Mouse (Mus musculus): ENCODE data around the gene Cenpt. TPM values are rescaled to one million over a fixed set of nuclear protein-coding genes. Genes with fewer than 3 reads are reported as not detected.

Gene Cenpt
- polyA plus RNA-seq, 1 experiment from 2014 or later = 8.2 TPM

GRCm38 (mm10) chr8:105805964-105806363, 47.1 kb downstream of the Cenpt start:
- Histone ChIP-seq H3K36me3 (ENCODE audit: inconsistent target) (peaks cover 10% of the 10 kb centered on the region), H3K27ac (no peak overlapping the region)
- WGBS (ENCODE audit: missing documents) = no CpG with 5 or more reads among the region's 1 CpGs

GRCm38 (mm10) chr8:105805346-105805745, 47.7 kb downstream of the Cenpt start:
- H3K36me3 ChIP-seq (ENCODE audit: inconsistent target) = peaks cover 10% of the 10 kb centered on the region
- H3K79me2 ChIP-seq (ENCODE audit: inconsistent target) = peaks cover 99% of the 10 kb centered on the region
- H3K27ac ChIP-seq = no peak overlapping the region
- WGBS (ENCODE audit: missing documents) = 90% methylated on average over 3 of the region's 3 CpGs
- no peak overlapping the region for H3K4me3 ChIP-seq (ENCODE audit: inconsistent target)

More at GRCm38 (mm10) chr8:105805964-105806363, 47.1 kb downstream of the Cenpt start:
- no peak overlapping the region for H3K4me3 ChIP-seq (ENCODE audit: inconsistent target)
- peaks cover 99% of the 10 kb centered on the region for H3K79me2 ChIP-seq (ENCODE audit: inconsistent target)

DNA sequence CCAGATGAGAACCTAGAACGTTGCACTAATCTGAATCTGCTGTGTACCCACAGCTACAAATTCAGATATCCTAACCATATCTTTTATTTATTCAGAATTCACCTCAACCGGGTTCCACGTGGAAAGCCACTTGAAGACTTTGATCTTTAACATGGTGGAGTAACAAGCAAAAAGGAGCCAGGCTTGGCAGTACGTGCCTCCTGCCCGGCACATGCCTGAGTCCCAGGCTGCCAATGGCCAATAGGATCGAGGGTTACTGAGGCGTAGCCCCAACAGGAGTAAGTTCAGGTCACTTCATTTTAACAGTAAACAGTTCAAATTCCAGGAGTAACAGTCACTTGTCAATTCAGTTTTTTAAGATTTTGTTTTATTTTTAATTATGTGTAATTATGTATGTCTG, 48.3 kb downstream of the Cenpt start:
- H3K27ac ChIP-seq = no peak overlapping the region

DNA sequence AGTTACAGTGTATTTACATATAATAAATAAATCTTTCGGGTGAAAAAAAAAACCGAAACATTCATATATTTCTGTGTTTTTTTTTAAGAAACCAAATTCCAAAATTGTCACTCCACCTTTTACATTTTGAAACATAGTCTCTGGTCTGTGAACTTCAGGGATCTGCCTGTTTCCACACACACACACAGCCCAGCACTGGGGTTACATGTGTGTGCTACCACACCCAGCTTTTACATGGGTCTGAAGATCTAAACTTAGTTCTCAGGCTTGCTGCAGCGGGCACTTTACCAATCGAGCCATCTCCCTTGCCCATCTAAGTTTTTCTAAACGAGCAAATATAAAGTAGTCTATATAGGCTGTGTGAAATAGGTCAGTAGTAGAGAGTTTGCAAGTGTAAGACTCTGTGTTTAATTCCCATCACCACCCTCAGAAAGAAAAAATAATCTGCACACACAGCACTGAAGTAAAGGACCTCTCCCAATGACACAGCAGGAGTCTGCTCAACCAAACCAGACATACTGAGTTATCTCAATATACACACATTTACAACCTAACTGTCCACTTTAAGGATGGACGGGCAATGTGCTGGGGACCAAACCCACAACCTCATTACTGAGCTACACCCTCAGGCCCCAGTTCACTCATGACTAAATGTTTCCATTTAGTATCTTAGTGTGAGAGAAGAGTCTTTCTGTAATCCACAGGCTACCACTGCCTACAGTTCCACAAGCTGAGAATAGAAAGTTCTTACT, 51.7 kb downstream of the Cenpt start:
- peaks cover 99% of the 10 kb centered on the region for H3K79me2 ChIP-seq (ENCODE audit: inconsistent target)
- no peak overlapping the region for H3K27ac ChIP-seq
- H3K4me3 ChIP-seq (ENCODE audit: inconsistent target) = no peak overlapping the region
- 90% methylated on average over 6 of the region's 6 CpGs for WGBS (ENCODE audit: missing documents)
- H3K36me3 ChIP-seq (ENCODE audit: inconsistent target) = peaks cover 21% of the 10 kb centered on the region

More for the DNA sequence above, 48.3 kb downstream of the Cenpt start:
- no peak overlapping the region for H3K4me3 ChIP-seq (ENCODE audit: inconsistent target)
- H3K36me3 ChIP-seq (ENCODE audit: inconsistent target) = peaks cover 10% of the 10 kb centered on the region
- H3K79me2 ChIP-seq (ENCODE audit: inconsistent target) = peaks cover 99% of the 10 kb centered on the region
- 93% methylated on average over 7 of the region's 7 CpGs for WGBS (ENCODE audit: missing documents)

DNA sequence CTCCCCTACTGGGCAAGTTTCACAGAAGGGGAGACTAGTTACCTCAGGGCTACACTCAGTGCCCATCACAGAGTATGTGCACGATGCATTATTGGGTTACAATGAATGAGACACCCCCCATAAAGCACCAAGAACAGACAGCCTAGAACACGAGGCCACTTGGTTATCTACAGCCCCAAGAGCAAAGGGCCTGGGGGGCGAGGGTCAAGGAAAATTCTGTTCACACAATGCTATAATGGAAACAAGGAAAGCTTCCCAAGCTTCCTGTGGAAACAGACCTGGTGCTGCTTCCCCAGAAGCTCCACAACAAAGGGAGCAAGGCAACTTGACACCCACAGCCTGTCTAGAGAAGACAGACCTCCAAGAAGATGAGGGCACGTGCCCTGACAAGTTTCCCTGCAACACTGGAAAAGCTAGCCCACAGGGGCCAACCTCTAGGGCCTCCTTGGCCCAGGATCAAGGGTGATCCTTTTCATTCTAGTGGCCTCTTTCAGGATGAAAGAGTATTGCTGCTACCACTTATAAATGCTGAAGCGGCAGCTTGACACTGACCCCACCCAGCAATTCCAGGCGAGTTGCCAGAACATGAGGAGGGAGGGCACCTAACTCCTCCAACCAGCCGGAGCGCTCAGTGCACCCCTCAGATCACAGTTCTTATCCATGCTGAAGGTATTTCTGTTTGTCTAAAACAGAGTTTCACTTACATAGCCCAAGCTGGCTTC, 53.8 kb downstream of the Cenpt start:
- Histone ChIP-seq H3K79me2 (ENCODE audit: inconsistent target) (peaks cover 100% of the 10 kb centered on the region), H3K4me3 (ENCODE audit: inconsistent target) (no peak overlapping the region), H3K36me3 (ENCODE audit: inconsistent target) (peaks cover 15% of the 10 kb centered on the region; the same call in 1 of the 2 replicates), H3K27ac (no peak overlapping the region)
- WGBS (ENCODE audit: missing documents) = 87% methylated on average over 8 of the region's 8 CpGs

- H3K27ac ChIP-seq = no peak overlapping the region
- peaks cover 11% of the 10 kb centered on the region; the same call in 1 of the 2 replicates for H3K36me3 ChIP-seq (ENCODE audit: inconsistent target)
- peaks cover 100% of the 10 kb centered on the region for H3K79me2 ChIP-seq (ENCODE audit: inconsistent target)
- WGBS (ENCODE audit: missing documents) = 93% methylated on average over 5 of the region's 5 CpGs
- H3K4me3 ChIP-seq (ENCODE audit: inconsistent target) = no peak overlapping the region
Observed at GRCm38 (mm10) chr8:105798408-105798807, 54.7 kb downstream of the Cenpt start.

DNA sequence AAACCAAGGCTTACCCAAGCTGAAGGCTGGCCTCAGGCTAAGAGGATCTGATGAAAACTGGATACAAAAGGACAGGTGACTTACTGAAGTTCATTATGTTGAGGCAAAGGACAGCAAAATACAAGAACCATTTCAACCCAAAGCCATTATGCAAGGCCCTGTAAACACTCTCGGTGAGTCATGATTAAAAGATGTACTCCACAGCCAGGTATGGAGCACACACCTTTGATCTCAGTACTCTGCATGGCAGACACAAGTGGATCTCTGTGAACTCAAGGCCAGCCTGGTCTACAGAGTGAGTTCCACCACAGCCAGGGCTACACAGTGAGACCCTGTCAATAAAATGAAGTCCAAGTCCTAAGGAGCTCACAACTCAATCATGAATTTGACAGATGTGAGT, 57.3 kb downstream of the Cenpt start:
- Histone ChIP-seq H3K79me2 (ENCODE audit: inconsistent target) (peaks cover 100% of the 10 kb centered on the region), H3K36me3 (ENCODE audit: inconsistent target) (peaks cover 11% of the 10 kb centered on the region; the same call in 1 of the 2 replicates), H3K4me3 (ENCODE audit: inconsistent target) (no peak overlapping the region), H3K27ac (no peak overlapping the region)
- 83% methylated on average over 1 of the region's 1 CpGs for WGBS (ENCODE audit: missing documents)

Other genes starting within 250 kb of the Cenpt start
- gene Ripor1, start 248.0 kb downstream of the Cenpt start, polyA plus RNA-seq (2018) = 13.3 to 20.5 TPM (median 14.5 TPM) in 3 replicates
- gene Ctcf, start 216.7 kb downstream of the Cenpt start, polyA plus RNA-seq (2018) = 38.0 to 50.3 TPM (median 38.3 TPM) in 3 replicates
- not detected in 3 replicates for gene Agrp, start 215.9 kb downstream of the Cenpt start, polyA plus RNA-seq (2018)
- 0.13 TPM in 1 of 3 replicates, not detected in the others for gene Carmil2, start 167.0 kb downstream of the Cenpt start, polyA plus RNA-seq (2018)
- gene Acd, start 152.2 kb downstream of the Cenpt start, polyA plus RNA-seq (2018) = 14.9 to 20.7 TPM (median 19.5 TPM) in 3 replicates
- 2.9 to 8.1 TPM (median 6.1 TPM) in 3 replicates for gene Pard6a, start 152.1 kb downstream of the Cenpt start, polyA plus RNA-seq (2018)
- gene 4933405L10Rik, start 145.6 kb downstream of the Cenpt start, polyA plus RNA-seq (2018) = not detected in 3 replicates
- 1.4 to 6.3 TPM (median 3.2 TPM) in 3 replicates for gene Enkd1, start 145.1 kb downstream of the Cenpt start, polyA plus RNA-seq (2018)
- 0.26 to 0.85 TPM (median 0.67 TPM) in 3 replicates for gene Gfod2, start 94.6 kb downstream of the Cenpt start, polyA plus RNA-seq (2018)
- gene Ranbp10, start 25.9 kb downstream of the Cenpt start, polyA plus RNA-seq (2018) = 16.5 to 33.9 TPM (median 23.7 TPM) in 3 replicates
- not detected in 3 replicates for gene Tsnaxip1, start 25.5 kb downstream of the Cenpt start, polyA plus RNA-seq (2018)
- 8.3 to 23.6 TPM (median 20.4 TPM) in 3 replicates for gene Thap11, start 1.9 kb upstream of the Cenpt start, polyA plus RNA-seq (2018)
- 53.1 to 154 TPM (median 76.1 TPM) in 3 replicates for gene Nutf2, start 7.3 kb upstream of the Cenpt start, polyA plus RNA-seq (2018)
- 12.6 to 19.5 TPM (median 14.6 TPM) in 3 replicates for gene Edc4, start 27.6 kb upstream of the Cenpt start, polyA plus RNA-seq (2018)
- gene Nrn1l, start 40.3 kb upstream of the Cenpt start, polyA plus RNA-seq (2018) = not detected in 3 replicates
- 16.3 to 17.5 TPM (median 16.4 TPM) in 3 replicates for gene Pskh1, start 47.2 kb upstream of the Cenpt start, polyA plus RNA-seq (2018)
- gene Ctrl, start 80.6 kb upstream of the Cenpt start, polyA plus RNA-seq (2018) = not detected in 3 replicates
- 51.8 to 210 TPM (median 105 TPM) in 3 replicates for gene Psmb10, start 85.2 kb upstream of the Cenpt start, polyA plus RNA-seq (2018)
- gene Lcat, start 90.1 kb upstream of the Cenpt start, polyA plus RNA-seq (2018) = 0.10 to 0.28 TPM in 2 of 3 replicates, not detected in the other
- gene Slc12a4, start 112.8 kb upstream of the Cenpt start, polyA plus RNA-seq (2018) = 16.1 to 37.5 TPM (median 23.1 TPM) in 3 replicates
- gene Dpep3, start 126.2 kb upstream of the Cenpt start, polyA plus RNA-seq (2018) = 0.10 to 0.34 TPM in 2 of 3 replicates, not detected in the other
- 7.6 to 13.0 TPM (median 7.7 TPM) in 3 replicates for gene Dus2, start 138.1 kb upstream of the Cenpt start, polyA plus RNA-seq (2018)
- not detected in 3 replicates for gene Dpep2nb, start 152.7 kb upstream of the Cenpt start, polyA plus RNA-seq (2018)
- gene Ddx28, start 158.6 kb upstream of the Cenpt start, polyA plus RNA-seq (2018) = 10.2 to 19.4 TPM (median 15.9 TPM) in 3 replicates
- gene Nfatc3, start 205.6 kb upstream of the Cenpt start, polyA plus RNA-seq (2018) = 21.3 to 25.2 TPM (median 22.3 TPM) in 3 replicates